Mouse (Mus musculus) left cerebral cortex, adult 18-20 months (tissue): ENCODE results near the gene Mmp12. TPM values are rescaled to one million over a fixed set of nuclear protein-coding genes. Genes with fewer than 3 reads are reported as not detected.
"Not testable (repeated sequence)": the region's sequence is repeated elsewhere in the genome, so short reads cannot be mapped to it uniquely, and the experiment has no call there.

Experiments used
- DNase-seq, 2 experiments: peaks; one replicate each; pipeline ENCODE4 v3.0.0; 2021 to 2022; ENCODE audit warnings: low spot score in 2 of 2, mixed read lengths in 1 of 2
- long read RNA-seq, 2 experiments: library from polyadenylated mRNA; stranded (forward); transcript quantifications; one replicate each; pipeline ENCODE4 v2.0.0; 2021
- total RNA-seq, 2 experiments: library from RNA; stranded (reverse); gene quantifications; 2 replicates each; pipeline ENCODE4 v1.2.3; 2021

Gene Mmp12
- total RNA-seq: not detected
- long read RNA-seq, experiment 1: 0 reads
- long read RNA-seq, experiment 2, partial matches to known transcripts: 0 of 1 reads
- long read RNA-seq, experiment 2, other reads (novel, unspliced or antisense): 0 of 1 reads

- no peak for DNase-seq
These were observed at the start of gene Mmp12 for GRCm38 (mm10) chr9:7344107-7344506. Mmp12 (plus strand) TSS chr9:7344381.

- DNase-seq: no peak
These were observed 12.3 kb upstream of the Mmp12 start for GRCm38 (mm10) chr9:7331847-7332246.

- no peak for DNase-seq
These were observed 8.2 kb upstream of the Mmp12 start for GRCm38 (mm10) chr9:7335766-7336680.

- no peak for DNase-seq
These were observed 7.3 kb upstream of the Mmp12 start for GRCm38 (mm10) chr9:7336740-7337483.

GRCm38 (mm10) chr9:7345513-7345912 is 1.3 kb downstream of the Mmp12 start:
- DNase-seq: no peak

- no peak for DNase-seq
These were observed 10.4 kb downstream of the Mmp12 start for GRCm38 (mm10) chr9:7354535-7354934.

GRCm38 (mm10) chr9:7387947-7388346 is 43.8 kb downstream of the Mmp12 start, which contains the start of gene Mmp1b:
Mmp1b (minus strand) TSS chr9:7388047.
- DNase-seq: no peak

- DNase-seq: not testable (repeated sequence)
These were observed 52.4 kb downstream of the Mmp12 start for GRCm38 (mm10) chr9:7396556-7396955.

Other genes with a start within 250 kb of the Mmp12 start
- gene Dync2h1, start 159.9 kb upstream of the Mmp12 start, total RNA-seq: 10 to 100 TPM; 29.9 to 32.7 TPM
- 10 to 100 TPM; 71.0 to 75.0 TPM for gene Dcun1d5, start 159.9 kb upstream of the Mmp12 start, total RNA-seq
- gene Mmp13, start 71.9 kb upstream of the Mmp12 start, total RNA-seq: under 1 TPM in 1 of 2 experiments, not detected in 1; 0.30 TPM
- gene Mmp1b, start 43.7 kb downstream of the Mmp12 start, total RNA-seq: not detected
- gene Mmp3, start 101.4 kb downstream of the Mmp12 start, total RNA-seq: not detected
- gene Mmp10, start 158.0 kb downstream of the Mmp12 start, total RNA-seq: not detected
- gene Mmp8, start 214.1 kb downstream of the Mmp12 start, total RNA-seq: not detected
- gene Mmp27, start 227.0 kb downstream of the Mmp12 start, total RNA-seq: not detected